Comparison of ENCODE assay signal across 10 mouse cellular contexts in the genomic region with DNA sequence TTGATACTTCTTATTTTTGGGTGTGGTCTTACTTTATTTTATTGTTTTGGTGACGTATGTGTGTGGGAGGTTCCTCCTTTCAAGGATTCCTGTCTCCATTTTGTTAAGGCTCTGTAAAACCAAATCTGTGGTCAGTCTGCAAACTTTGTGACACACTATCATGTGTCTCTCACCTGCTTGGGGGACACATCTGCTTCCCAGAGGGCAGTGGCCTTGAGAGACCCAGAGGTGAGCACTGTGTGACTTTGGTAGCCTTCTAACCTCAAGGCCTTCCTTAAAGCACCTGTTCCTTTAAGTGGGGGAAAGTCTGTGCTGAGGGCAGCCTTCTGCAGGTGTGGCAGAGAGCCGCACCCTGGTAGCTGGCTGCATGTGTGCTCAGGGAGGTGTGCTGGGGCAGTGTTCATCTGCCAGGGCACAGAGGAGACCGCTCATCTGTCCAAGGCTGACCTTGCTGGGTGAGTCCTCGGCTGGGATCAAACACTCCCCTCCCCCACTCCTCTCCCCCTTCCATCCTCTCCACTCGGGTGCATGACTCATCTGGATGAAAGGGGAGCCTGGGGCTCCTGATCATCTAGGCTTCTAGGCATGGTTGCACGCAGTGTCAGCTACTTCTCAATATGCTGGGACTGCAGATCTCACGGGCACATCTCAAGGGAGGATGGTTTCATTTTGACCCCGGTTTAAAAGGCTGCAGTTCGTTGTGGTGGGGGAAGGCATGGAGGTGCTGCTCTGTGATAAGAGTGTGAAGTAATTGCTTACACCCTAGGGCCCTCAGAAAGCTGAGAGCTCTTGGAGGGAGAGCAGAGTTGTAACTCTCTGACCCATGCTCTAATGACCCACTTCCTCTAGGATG. TPM values are rescaled to one million over a fixed set of nuclear protein-coding genes. Genes with fewer than 3 reads are reported as not detected.
DNase-seq lines count a peak whose midpoint lies in the region; ATAC-seq and TF ChIP-seq lines count a peak whose summit lies in the region.
"Had no signal": no experiment of that assay in that cellular context is flagged by ENCODE, and none has a peak within 500 bp of the region (broad histone marks: within the 10 kb centered on the region; RNA-seq: fewer than 3 reads in every experiment).

No protein-coding gene starts in this region.

- no peak for TF ChIP-seq POLR2A in olfactory bulb, adult 2 months (IDR thresholded peaks at IDR 0.05; ENCODE audit: insufficient read depth, low read depth, low read length)

- TF ChIP-seq EP300 in heart, postnatal 0 days (IDR thresholded peaks at IDR 0.05; ENCODE audit: low read depth), result no peak

- peaks cover 8% of the 10 kb centered on the region; the same call in 1 of the 2 replicates for H3K27me3 ChIP-seq in heart, postnatal 0 days (ENCODE audit: control insufficient read depth, insufficient read depth, low read length)

- no peak overlapping the region for H3K27ac ChIP-seq in heart, postnatal 0 days (ENCODE audit: low read depth)
- peak overlapping the region; percentile 16 for H3K27ac ChIP-seq in olfactory bulb, adult 2 months (ENCODE audit: insufficient read depth, low read depth, low read length)
- H3K27ac ChIP-seq: heart, embryonic 13.5 days had no signal

- H3K9me3 ChIP-seq in heart, postnatal 0 days (replicated peaks; ENCODE audit: control insufficient read depth, low read length), result no peaks in the 10 kb centered on the region
- H3K9me3 ChIP-seq: heart, embryonic 13.5 days had no signal

- TF ChIP-seq CTCF in heart, postnatal 0 days (IDR thresholded peaks at IDR 0.05; ENCODE audit: low read depth), result no peak
- TF ChIP-seq CTCF in olfactory bulb, adult 2 months (IDR thresholded peaks at IDR 0.05; ENCODE audit: insufficient read depth, low read depth, low read length), result no peak

- no peaks in the 10 kb centered on the region for H3K4me1 ChIP-seq in heart, postnatal 0 days (ENCODE audit: control insufficient read depth, insufficient read depth)
- peaks cover 36% of the 10 kb centered on the region for H3K4me1 ChIP-seq in olfactory bulb, adult 2 months (ENCODE audit: control insufficient read depth, insufficient read depth, low read length)

- no peak for ATAC-seq in heart, postnatal 0 days (ENCODE audit: insufficient read depth, low read depth)
- ATAC-seq in hematopoietic stem cell, adult 5-6 weeks (replicated peaks in 1 of 2; ENCODE audit: insufficient read depth in 1 of 2, low FRiP score in 2 of 2, low TSS enrichment in 1 of 2, low read depth in 1 of 2, poor library complexity in 2 of 2, severe bottlenecking in 2 of 2), result peak; percentile 20 to 34

- intact Hi-C loops in gastrocnemius, postnatal 36 days (cut with DNase I), result no loop called here

- H3K9ac ChIP-seq in heart, postnatal 0 days (replicated peaks; ENCODE audit: low read depth, low read length), result no peak overlapping the region
- H3K9ac ChIP-seq: heart, embryonic 13.5 days; lung, embryonic 14.5 days had no signal

- 23% methylated on average over 9 of the region's 9 CpGs for WGBS in heart, postnatal 0 days
- 37% methylated on average over 9 of the region's 9 CpGs for WGBS in olfactory bulb, adult 2 months

- H3K4me2 ChIP-seq in heart, postnatal 0 days (ENCODE audit: low read depth, low read length), result peak overlapping the region; percentile 5; the same call in 1 of the 2 replicates
- H3K4me2 ChIP-seq: heart, embryonic 13.5 days; lung, embryonic 14.5 days had no signal

- no peak for DNase-seq in heart, postnatal 0 days (ENCODE audit: low spot score)
- no peak for DNase-seq in heart, adult 11 months
- peak; percentile 64 for DNase-seq in CD4-positive helper T cell, adult 2 months (ENCODE audit: low read depth, low spot score)
- no peak for DNase-seq in gastrocnemius, postnatal 36 days
- DNase-seq in testis, postnatal 10 days (ENCODE audit: low spot score), result no peak
- no peak for DNase-seq in cerebellum, postnatal 36 days
- DNase-seq: lung, embryonic 14.5 days had no signal

- no peak overlapping the region; the same call in 1 of the 2 replicates for H3K4me3 ChIP-seq in heart, postnatal 0 days (ENCODE audit: low read depth, low read length)
- peak overlapping the region; percentile 11; the same call in 1 of the 2 replicates for H3K4me3 ChIP-seq in olfactory bulb, adult 2 months (ENCODE audit: insufficient read depth, low read depth, low read length)
- H3K4me3 ChIP-seq: heart, embryonic 13.5 days had no signal

- no peaks in the 10 kb centered on the region for H3K36me3 ChIP-seq in heart, postnatal 0 days (replicated peaks; ENCODE audit: control insufficient read depth, insufficient read depth, low read length)
- H3K36me3 ChIP-seq: heart, embryonic 13.5 days had no signal

RNA-seq across cellular contexts. Expression of a gene that starts 34.4 kb away (rescaled TPM):
- not detected in 2 replicates for total RNA-seq in heart, postnatal 0 days (2014; rRNA removed; ENCODE audit: low replicate concordance)
- polyA plus RNA-seq in heart, postnatal 0 days (2015; fragmentation: Nextera tagmentation; extraction: Ambion mirVana), result not detected in 2 replicates
- total RNA-seq in hematopoietic stem cell, adult 5-6 weeks (2017), result 0.13 TPM in 1 of 2 replicates, not detected in the other
- not detected in 2 replicates for polyA plus RNA-seq in olfactory bulb, adult 2 months (2012; ENCODE audit: insufficient read depth, insufficient read length, low replicate concordance, missing spikeins)
- not detected for total RNA-seq in gastrocnemius, postnatal 36 days (2021)
- polyA plus RNA-seq: heart, embryonic 13.5 days; lung, embryonic 14.5 days had no signal
